Mouse (Mus musculus): ENCODE data around the gene Eef1e1. TPM values are rescaled to one million over a fixed set of nuclear protein-coding genes. Genes with fewer than 3 reads are reported as not detected.
"Not testable (repeated sequence)": the region's sequence is repeated elsewhere in the genome, so short reads cannot be mapped to it uniquely, and the experiment has no call there.

Gene Eef1e1
- 10 to 100 TPM; 30.4 to 31.0 TPM for total RNA-seq (2021)

DNA sequence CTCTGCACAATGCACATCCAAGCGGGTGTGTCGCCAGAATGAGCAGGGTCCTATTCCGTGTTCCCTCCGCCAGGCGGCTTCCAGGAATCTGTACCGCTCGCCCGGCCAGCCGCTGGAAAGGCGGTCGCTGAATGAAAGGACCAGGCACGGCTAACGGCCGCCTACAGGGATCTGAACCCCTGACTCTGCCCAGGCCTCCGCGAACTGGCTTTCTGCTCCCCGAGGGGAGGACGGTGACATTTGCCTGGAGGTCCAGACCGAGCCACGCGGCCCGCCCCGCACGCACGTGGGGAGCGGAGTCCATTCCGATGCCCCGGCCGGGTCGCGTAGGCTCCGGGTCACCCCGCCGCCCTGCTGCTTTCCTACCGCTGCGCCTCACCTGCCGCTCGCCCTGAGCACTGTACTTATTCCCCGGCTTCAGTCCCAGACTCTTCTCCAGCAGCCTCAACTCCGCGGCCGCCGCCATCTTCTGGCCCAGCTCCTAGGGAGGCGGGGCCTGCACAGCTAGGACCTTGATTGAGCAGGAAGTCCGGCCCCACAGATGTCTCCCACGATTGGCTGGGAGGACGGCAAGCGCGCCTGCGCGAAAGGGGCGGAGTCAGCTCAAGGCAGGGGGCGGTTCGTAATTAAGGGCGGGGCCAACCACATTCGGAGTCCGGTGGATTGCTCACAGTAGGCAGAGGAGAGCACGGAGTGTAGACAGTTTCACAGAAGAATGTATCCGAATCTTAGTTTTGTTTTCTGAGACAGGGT is at the start of gene Eef1e1:
Eef1e1 (minus strand) TSS at position 531 of the 753 bp plus-strand sequence.
- DNase-seq (ENCODE audit: extremely low spot score in 1 of 2, low spot score in 1 of 2) = peak; percentile 81 to 82

DNA sequence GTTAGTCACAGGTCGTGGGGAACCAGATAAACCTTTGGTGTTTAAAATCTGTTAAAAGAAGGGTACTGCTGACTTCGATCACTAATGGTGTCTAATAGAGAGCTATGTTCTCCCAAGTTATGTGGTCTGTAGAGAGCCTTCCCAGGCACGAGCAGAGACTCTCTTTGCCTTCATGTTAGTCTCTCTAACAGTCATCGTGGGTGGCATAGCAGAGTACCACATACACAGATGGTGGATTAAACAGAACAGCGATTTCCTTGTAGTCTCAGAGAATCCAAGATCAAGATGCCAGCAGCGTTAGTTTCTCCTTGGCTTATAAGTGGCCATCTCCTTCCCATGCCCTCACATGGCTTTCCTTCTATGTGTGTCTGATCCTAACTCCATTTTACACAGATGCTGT is 32.0 kb upstream of the Eef1e1 start:
- DNase-seq (ENCODE audit: extremely low spot score in 1 of 2, low spot score in 1 of 2) = no peak

DNA sequence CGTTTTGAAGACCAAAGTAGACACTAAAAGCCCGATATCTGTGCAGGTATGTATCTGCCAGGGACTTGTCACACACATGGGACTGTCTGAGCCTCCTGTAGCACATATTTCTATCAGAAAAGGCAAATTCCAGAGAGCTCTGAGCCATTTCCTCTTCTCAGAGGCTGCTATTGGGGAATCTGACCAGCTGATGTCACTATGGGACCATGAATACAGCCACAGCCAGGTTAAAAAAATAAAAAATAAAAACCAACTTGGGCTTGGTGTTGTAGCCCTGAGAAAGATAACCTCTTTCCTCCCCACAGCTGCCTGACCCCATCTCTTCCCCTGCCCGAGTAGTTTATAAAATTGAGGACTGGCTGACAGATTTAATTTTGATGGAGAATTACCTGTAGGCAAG is 31.2 kb upstream of the Eef1e1 start:
- DNase-seq (ENCODE audit: extremely low spot score in 1 of 2, low spot score in 1 of 2) = peak; percentile 18 to 49

DNA sequence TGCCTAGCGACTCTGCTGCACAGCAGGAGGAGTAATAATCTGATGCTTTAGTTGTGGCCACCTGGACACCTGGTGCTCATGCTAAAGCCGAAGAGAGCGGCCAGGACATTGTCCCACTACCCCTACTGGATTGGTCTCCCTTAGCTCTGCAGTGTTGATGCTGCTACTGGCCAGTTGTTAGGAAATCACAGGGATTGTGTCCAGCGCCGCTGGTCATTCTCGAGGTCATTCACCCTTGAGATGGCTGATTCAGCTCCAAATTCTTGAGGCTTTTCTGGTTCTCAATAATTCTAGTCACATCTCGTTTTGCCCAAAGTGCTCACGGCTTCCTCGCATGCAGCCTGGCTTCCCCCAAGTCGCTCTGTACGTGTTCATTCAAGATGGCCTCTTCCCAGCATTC is 29.9 kb upstream of the Eef1e1 start:
- no peak for DNase-seq (ENCODE audit: extremely low spot score in 1 of 2, low spot score in 1 of 2)

DNA sequence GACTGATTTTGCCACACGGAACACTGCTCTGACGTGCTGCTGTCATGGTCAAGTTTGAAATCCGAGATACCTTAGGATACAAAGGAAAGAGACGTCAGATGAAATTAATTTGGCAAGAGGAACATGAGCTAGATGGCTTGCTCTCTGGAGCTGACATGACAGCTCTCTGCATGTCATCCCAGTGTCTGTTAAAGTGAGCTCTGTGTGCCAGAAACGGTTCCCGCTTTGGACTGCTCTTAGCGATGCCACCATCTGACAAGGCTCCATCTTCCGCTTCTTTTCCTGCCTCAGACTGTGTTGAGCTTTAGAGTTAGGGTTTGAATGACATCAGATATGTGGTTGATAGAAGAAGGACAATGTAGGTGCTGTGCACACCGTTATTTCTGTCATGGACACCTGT is 13.5 kb upstream of the Eef1e1 start:
- DNase-seq (ENCODE audit: extremely low spot score in 1 of 2, low spot score in 1 of 2) = no peak

DNA sequence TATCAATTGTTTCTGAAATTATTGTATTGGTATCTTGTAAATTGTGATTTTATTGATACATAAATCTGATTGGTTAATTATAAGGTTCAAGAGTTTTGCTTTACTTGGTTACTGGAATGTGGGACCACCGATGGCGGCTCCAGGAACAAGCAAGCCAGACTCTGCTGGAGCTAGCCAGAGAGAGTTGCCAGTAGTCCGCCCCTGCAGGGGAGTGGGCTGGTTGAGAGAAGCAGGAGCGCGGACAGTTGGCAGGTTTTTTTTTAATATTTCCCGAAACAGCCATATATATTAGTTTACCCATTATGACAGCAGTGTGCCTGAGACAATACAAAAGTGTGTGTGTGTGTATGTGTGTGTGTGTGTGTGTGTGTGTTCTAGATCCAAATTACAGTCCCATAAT is 12.6 kb upstream of the Eef1e1 start:
- not testable (repeated sequence) for DNase-seq (ENCODE audit: extremely low spot score in 1 of 2, low spot score in 1 of 2)

DNA sequence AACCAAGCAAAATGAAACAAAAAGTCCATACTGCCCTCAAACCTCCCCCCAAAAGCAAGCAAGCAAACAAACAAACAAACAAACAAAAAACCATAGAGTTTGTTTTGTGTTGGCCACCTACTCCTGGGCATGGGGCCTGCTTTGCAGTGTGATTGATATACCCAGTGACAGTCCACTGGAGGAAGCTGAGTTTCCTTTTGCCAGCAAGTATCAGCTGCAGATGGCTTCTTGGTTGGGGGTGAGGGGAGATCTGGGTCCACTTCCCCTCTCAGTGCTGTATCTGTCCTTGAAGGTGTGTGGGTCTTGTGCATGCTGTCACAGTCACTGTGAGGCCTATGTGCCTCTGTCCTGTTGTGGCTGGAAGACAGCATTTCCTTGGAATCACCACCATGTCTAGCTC is 11.2 kb upstream of the Eef1e1 start:
- no peak for DNase-seq (ENCODE audit: extremely low spot score in 1 of 2, low spot score in 1 of 2)

DNA sequence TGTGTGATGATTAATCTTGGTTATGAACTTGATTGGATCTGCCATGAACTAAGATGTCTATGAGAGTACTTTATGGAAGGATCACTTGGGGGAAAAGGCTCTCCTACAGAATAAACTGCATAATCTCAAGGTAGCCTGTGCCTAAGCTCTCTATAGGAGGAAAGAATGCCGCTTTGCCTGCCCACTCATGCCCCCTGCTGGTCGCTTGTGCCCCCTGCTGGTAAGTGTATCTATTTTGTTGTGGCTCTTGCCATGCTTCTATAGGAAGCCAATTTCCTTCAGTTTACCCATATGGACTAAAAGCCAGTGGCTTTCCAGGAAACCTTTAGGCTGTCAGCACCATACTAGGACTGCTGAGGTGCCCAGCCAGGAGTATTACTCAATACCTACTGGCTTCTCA is 9.7 kb upstream of the Eef1e1 start:
- DNase-seq (ENCODE audit: extremely low spot score in 1 of 2, low spot score in 1 of 2) = peak in 1 of 2 experiments; percentile 28

DNA sequence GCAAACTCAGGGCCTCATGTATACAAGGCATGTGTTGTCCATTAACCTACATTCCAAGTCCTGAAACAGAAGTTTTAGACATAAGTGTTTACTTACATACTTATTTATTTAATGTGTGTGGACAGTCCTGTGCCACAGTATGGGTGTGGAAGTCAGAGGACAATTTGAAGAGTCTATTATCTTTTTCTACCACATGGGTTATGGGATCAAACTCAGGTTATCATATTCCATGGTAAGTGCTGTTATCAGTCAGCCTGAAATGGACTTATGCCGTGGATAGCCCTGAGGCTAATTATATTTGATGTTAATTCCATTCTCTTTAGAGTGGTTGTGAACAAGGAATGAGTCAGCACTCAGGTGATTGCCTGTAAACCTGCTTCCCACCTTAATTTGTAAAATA is 5.9 kb upstream of the Eef1e1 start:
- DNase-seq (ENCODE audit: extremely low spot score in 1 of 2, low spot score in 1 of 2) = no peak

DNA sequence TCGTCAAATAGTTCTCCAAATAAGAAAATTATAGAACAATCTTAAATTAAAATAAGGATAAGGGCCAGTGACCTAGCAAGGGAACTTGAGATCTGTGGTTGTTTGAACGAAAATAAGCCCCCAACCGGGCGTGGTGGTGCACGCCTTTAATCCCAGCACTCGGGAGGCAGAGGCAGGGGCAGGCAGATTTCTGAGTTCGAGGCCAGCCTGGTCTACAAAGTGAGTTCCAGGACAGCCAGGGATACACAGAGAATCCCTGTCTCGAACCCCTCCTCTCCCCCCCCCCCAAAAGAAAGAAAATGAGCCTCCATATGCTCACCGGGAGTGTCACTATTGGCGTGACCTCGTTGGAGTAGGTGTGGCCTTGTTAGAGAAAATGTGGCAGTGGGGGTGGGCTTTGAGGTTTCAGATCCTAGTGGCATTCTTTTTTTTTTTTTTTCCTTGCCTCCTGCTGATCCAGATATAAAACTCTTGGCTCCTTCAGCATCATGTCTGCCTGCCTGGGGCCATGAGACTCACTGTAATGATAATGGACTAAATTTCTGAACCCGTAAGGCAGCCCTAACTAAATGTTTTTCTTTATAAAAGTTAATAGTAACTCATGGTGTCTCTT is 772 bp upstream of the Eef1e1 start:
- DNase-seq (ENCODE audit: extremely low spot score in 1 of 2, low spot score in 1 of 2) = no peak

DNA sequence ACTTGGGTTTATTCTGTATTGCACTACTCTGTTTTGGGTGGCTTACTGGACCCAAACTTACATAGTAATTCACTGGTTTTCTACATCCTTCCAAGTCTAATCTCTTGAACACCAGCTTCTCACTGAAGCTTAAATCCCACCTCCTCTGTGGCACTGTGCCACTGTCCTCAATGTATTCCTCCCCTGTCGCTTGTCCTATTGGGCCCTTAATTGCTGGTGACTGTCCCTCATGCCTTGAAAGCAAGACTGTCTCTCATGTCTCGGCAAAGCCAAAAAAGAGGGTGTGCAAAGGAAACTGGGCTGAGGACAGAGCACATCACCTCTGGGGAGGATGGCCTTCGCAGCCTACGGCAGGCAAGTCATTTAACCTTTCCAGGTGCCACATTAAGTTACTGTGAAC is 993 bp downstream of the Eef1e1 start:
- DNase-seq (ENCODE audit: extremely low spot score in 1 of 2, low spot score in 1 of 2) = no peak

DNA sequence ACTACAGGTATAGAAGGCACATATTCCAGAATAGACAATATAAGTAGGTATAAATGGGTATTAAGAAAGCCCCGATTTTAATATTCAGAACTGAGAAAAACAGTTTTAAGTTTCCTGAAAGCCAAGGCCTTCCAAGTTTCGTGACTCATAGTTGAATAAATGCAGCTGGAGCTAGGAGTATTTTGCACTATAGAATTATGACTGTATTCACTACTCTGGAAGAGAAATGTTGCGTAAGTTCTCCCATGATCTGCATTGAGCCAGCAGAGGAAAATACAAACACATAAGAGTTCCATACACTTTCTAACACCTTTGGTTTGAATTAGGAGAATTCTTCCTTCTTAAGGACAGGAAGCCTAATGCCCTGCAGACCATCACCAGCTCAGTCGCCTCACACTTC is 8.6 kb downstream of the Eef1e1 start:
- DNase-seq (ENCODE audit: extremely low spot score in 1 of 2, low spot score in 1 of 2) = no peak

DNA sequence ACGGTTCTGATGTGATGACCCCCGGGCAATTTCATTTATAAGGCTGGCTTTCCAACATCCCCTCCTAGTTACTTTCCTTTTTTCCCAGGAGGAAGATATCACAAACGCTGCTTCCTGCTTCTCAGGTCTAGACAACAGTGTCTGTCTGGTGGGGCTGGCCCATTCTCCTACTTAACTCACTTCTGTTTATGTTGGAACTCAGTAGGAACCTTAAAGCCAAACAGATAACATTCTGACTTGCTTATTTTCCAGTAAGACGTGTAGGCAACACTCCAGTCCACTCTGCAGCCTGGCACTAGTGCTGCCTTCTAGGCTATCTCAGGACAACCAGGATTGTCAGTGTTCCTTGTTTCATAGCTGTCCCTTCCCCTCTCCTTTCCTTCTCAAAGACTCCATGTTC is 9.8 kb downstream of the Eef1e1 start:
- no peak for DNase-seq (ENCODE audit: extremely low spot score in 1 of 2, low spot score in 1 of 2)

DNA sequence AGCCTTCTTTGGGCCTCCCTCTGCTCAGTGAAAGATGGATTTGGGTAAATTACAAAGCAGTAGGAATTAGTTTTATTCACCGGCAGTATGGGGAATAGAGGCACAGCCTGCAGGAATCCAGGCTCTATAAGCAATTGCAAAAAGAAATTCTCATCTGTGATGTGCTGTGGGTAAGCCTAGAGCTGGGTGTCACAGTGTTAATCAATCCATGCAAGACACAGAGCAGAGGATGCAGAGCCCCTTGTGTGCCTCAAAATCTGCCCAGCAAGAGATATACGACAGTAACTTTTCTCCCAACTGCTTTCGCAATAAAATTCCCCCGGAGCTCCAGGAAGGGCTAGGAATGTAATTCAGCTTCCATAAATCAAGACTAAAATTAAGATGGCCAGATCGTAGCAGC is 17.4 kb downstream of the Eef1e1 start:
- no peak for DNase-seq (ENCODE audit: extremely low spot score in 1 of 2, low spot score in 1 of 2)

DNA sequence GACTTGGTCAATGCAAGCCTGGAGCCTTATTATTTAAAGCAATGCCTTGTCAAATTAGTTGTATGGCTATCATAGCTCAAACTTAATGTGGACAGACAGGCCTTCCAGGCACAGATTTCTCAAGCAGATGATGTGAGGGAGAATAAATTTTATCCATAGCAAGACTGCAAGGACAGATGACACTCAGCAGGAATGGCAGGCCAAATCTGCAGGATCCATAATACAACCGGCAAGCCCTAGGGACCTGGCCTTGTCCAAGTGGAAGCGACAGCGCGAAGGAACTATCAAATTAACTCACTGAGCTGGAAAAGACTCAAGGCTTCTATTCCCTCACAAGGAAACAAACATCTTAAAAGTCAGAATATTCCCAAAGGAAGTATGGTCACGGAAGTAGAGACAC is 17.9 kb downstream of the Eef1e1 start:
- DNase-seq (ENCODE audit: extremely low spot score in 1 of 2, low spot score in 1 of 2) = no peak

DNA sequence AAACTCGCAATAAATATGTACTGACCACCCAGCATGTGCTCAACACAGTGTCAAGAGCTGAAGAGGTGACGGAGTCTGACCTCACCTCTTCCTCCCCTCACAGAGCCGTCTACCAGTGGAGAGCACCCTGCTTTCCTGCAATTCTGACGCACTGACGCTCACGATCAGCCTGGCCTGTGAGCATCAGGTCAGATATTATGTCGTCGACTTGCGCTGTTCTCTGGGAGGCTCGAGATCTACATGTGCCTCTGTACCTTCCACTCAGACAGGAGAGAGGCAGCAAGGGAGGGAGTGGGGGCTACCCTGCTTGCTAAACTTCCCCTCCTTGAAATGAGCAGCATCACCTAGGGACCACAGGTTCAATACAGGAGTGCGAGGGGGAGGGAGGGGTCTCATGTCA is 20.2 kb downstream of the Eef1e1 start:
- DNase-seq (ENCODE audit: extremely low spot score in 1 of 2, low spot score in 1 of 2) = no peak

DNA sequence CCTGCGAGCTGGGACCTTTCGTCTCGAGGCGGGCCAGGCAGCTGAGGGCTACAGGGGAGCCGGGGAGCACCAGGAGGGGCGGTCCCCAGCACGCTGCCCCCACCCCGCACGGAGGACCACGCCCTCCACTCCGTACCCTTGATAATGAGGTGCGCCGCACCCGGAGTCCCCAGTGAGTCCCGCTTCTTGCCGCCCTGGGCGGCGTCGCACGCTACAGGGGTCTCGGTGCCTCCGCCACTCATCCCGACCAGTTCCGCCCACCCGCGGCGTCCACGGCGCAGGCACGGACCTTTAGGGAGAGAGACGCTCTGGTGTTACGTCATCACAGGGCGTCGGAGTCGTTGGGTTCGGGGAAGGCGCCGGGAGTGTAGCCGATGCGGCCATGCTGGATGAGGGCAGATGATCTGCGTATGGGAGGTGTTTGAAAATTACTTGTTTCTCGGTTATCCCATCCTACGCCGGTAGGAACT is 24.0 kb downstream of the Eef1e1 start, which contains the start of gene Bloc1s5:
Bloc1s5 (minus strand) TSS at position 310 of the 470 bp plus-strand sequence.
- peak; percentile 97 to 98 for DNase-seq (ENCODE audit: extremely low spot score in 1 of 2, low spot score in 1 of 2)

DNA sequence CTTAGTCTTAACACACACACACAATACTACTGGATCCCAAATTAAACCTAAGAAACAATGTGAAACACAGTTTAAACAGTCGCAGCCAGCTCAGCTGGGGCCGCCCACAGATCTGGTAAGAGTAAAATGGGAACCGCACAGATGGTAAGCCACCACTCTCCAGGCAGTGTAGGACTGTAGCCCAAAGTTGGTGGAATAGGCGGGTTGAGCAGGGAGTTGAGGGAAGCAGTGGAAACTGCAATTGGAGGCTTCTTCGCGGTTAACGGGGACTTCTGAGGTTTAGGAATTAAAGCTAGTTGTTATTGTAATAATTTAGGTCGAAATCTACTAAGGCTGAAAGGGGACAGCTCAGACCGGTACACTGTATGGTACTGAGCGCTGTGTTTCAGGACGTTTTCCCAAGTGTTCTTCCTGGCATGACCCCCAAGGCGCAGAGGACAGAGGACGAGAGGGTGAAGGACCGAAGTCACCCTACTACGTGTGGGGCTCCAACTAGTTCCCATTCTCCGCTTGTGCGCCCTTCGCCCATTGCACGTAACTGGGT is 24.5 kb downstream of the Eef1e1 start:
- peak; percentile 34 to 46 for DNase-seq (ENCODE audit: extremely low spot score in 1 of 2, low spot score in 1 of 2)

DNA sequence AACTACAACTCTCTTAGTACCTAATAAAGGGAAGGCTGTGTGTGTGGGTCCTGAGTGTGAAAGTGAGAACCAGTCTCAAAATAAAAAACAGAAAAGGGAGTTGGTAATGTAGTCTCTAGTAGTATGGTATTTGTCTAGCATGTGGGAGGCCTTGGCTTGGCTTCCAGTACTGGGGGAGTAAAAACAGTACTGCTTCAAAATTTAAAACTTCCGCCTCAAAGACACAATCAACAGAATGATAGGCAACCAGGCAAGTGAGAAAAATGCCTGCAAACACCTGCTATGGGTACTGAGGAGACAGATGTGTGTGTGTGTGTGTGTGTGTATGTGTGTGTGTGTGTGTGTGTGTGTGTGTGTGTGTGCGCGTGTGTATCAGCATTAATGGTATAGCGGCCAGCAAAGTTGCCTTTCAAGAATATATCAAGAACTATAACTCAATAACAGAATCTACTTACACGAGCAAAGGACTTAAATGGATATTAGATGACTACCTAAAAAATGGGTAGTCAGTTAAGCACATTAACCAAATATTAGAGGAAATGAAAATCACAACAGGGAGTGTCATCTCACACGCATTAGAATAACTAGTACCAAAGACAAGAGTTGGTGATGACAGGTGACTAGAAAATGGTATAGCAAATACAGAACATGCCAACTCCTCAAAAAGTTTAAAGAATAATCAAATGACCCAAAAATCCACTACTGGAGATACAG is 25.4 kb downstream of the Eef1e1 start:
- peak in 1 of 2 experiments; percentile 9 for DNase-seq (ENCODE audit: extremely low spot score in 1 of 2, low spot score in 1 of 2)

DNA sequence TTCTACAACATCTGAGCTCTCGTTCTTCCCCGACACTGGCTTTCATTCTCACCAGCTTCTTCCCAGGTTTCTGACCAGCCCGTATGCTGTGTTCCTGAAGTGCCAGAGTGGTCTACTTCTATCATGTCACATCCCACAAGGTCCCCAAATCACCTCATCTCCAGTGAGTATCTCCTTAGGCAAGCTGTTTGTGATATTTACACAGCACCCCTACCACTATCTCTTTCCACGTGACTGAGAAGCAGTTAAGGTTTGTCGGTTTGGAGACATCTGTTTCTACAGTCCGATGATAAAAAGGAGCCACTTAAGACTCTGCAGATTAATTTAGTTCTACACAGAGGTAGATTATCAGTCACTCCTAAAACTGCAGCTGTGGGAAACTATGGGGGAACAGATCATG is 26.3 kb downstream of the Eef1e1 start:
- no peak for DNase-seq (ENCODE audit: extremely low spot score in 1 of 2, low spot score in 1 of 2)

DNA sequence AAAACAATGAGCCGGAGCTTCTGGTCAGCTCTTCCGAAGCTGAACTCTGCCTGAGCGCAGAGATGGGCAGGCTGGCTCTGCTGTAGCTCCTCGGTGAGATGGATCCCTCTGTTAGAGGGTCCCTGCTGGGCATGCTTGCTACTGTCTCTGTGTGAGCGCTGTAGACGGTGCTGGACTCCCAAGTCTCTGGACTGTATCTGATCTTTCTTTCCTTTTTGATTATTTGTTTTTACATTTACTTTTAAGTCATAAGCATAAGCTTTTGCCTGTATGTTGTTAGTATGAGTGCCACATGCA is 32.7 kb downstream of the Eef1e1 start:
- no peak for DNase-seq (ENCODE audit: extremely low spot score in 1 of 2, low spot score in 1 of 2)
